Mouse (Mus musculus): ENCODE data around the gene Fads3.
A peak's percentile ranks its signal among the peaks of the same experiment; 100 is the strongest.

Gene Fads3

GRCm38 (mm10) chr19:10066502-10066901, 25.1 kb downstream of the Fads3 start:
- no peak for DNase-seq (ENCODE audit: low read depth, low spot score)

GRCm38 (mm10) chr19:10067701-10068100, 26.3 kb downstream of the Fads3 start:
- no peak for DNase-seq (ENCODE audit: low read depth, low spot score)

GRCm38 (mm10) chr19:10070186-10070980, 29.0 kb downstream of the Fads3 start:
- no peak for DNase-seq (ENCODE audit: low read depth, low spot score)

GRCm38 (mm10) chr19:10071166-10071565, 29.8 kb downstream of the Fads3 start:
- no peak for DNase-seq (ENCODE audit: low read depth, low spot score)

- DNase-seq (ENCODE audit: low read depth, low spot score): no peak
These were observed 30.5 kb downstream of the Fads3 start for GRCm38 (mm10) chr19:10071892-10072291.

GRCm38 (mm10) chr19:10073145-10073544, 31.8 kb downstream of the Fads3 start:
- DNase-seq (ENCODE audit: low read depth, low spot score): no peak

GRCm38 (mm10) chr19:10078392-10078791, 37.0 kb downstream of the Fads3 start:
- no peak for DNase-seq (ENCODE audit: low read depth, low spot score)

- DNase-seq (ENCODE audit: low read depth, low spot score): no peak
These were observed 39.0 kb downstream of the Fads3 start for GRCm38 (mm10) chr19:10080384-10080783.

GRCm38 (mm10) chr19:10082105-10082504, 40.7 kb downstream of the Fads3 start:
- DNase-seq (ENCODE audit: low read depth, low spot score): no peak

- DNase-seq (ENCODE audit: low read depth, low spot score): no peak
These were observed 44.1 kb downstream of the Fads3 start for GRCm38 (mm10) chr19:10085454-10085853.

- no peak for DNase-seq (ENCODE audit: low read depth, low spot score)
These were observed 45.6 kb downstream of the Fads3 start for GRCm38 (mm10) chr19:10086976-10087375.

- DNase-seq (ENCODE audit: low read depth, low spot score): no peak
These were observed 52.5 kb downstream of the Fads3 start for GRCm38 (mm10) chr19:10093829-10094228.

GRCm38 (mm10) chr19:10094695-10095094, 53.3 kb downstream of the Fads3 start:
- no peak for DNase-seq (ENCODE audit: low read depth, low spot score)

GRCm38 (mm10) chr19:10096371-10096876, 55.1 kb downstream of the Fads3 start:
- no peak for DNase-seq (ENCODE audit: low read depth, low spot score)

GRCm38 (mm10) chr19:10097826-10098225, 56.5 kb downstream of the Fads3 start:
- DNase-seq (ENCODE audit: low read depth, low spot score): no peak

- DNase-seq (ENCODE audit: low read depth, low spot score): peak; percentile 62
These were observed 59.3 kb downstream of the Fads3 start for GRCm38 (mm10) chr19:10100631-10101071.

GRCm38 (mm10) chr19:10101341-10102053, 60.1 kb downstream of the Fads3 start, which contains the start of gene Fads2:
Fads2 (minus strand) TSS chr19:10101746.
- DNase-seq (ENCODE audit: low read depth, low spot score): peak; percentile 88

GRCm38 (mm10) chr19:10102054-10102700, 60.8 kb downstream of the Fads3 start:
- DNase-seq (ENCODE audit: low read depth, low spot score): no peak

GRCm38 (mm10) chr19:10104234-10104633, 62.9 kb downstream of the Fads3 start:
- DNase-seq (ENCODE audit: low read depth, low spot score): no peak

GRCm38 (mm10) chr19:10105034-10105493, 63.7 kb downstream of the Fads3 start:
- DNase-seq (ENCODE audit: low read depth, low spot score): no peak

- no peak for DNase-seq (ENCODE audit: low read depth, low spot score)
These were observed 65.3 kb downstream of the Fads3 start for GRCm38 (mm10) chr19:10106634-10107033.

- no peak for DNase-seq (ENCODE audit: low read depth, low spot score)
These were observed 65.8 kb downstream of the Fads3 start for GRCm38 (mm10) chr19:10107051-10107611.
